Comparison of ENCODE assay signal across 8 mouse cellular contexts in genomic region chr4:109280459-109281160, GRCm38 (mm10). TPM values are rescaled to one million over a fixed set of nuclear protein-coding genes. Genes with fewer than 3 reads are reported as not detected.
DNase-seq lines count a peak whose midpoint lies in the region; ATAC-seq and TF ChIP-seq lines count a peak whose summit lies in the region.

No protein-coding gene starts in this region.

- H3K27me3 ChIP-seq in E14TG2a.4 (ENCODE audit: insufficient read depth, low read length): peaks cover 19% of the 10 kb centered on the region
- H3K27me3 ChIP-seq in heart, embryonic 11.5 days (ENCODE audit: control insufficient read depth, insufficient read depth, low read length): no peaks in the 10 kb centered on the region
- H3K27me3 ChIP-seq in spleen, adult 2 months (ENCODE audit: control insufficient read depth, insufficient read depth, low read length): no peaks in the 10 kb centered on the region

- H3K4me2 ChIP-seq in heart, embryonic 11.5 days: peak overlapping the region; percentile 59

- peaks cover 9% of the 10 kb centered on the region for H3K4me1 ChIP-seq in E14TG2a.4 (replicated peaks; ENCODE audit: low read depth, low read length)
- no peaks in the 10 kb centered on the region; the same call in 1 of the 2 replicates for H3K4me1 ChIP-seq in heart, embryonic 11.5 days (ENCODE audit: control insufficient read depth, insufficient read depth, low read length)
- H3K4me1 ChIP-seq in spleen, adult 2 months (ENCODE audit: control insufficient read depth, insufficient read depth, insufficient read length): peaks cover 10% of the 10 kb centered on the region

- peak overlapping the region; percentile 70 for H3K27ac ChIP-seq in heart, embryonic 11.5 days (ENCODE audit: low read depth, low read length)
- H3K27ac ChIP-seq in spleen, adult 2 months (ENCODE audit: insufficient read depth, low read length): peak overlapping the region; percentile 70

- H3K9ac ChIP-seq in heart, embryonic 11.5 days (ENCODE audit: low read depth, low read length): peak overlapping the region; percentile 81

- peaks cover 29% of the 10 kb centered on the region for H3K9me3 ChIP-seq in E14TG2a.4 (ENCODE audit: low read length)
- H3K9me3 ChIP-seq in heart, embryonic 11.5 days (replicated peaks; ENCODE audit: control insufficient read depth, low read length): no peaks in the 10 kb centered on the region

- peak; percentile 82 for ATAC-seq in heart, embryonic 11.5 days (replicated peaks; ENCODE audit: insufficient number of reproducible peaks, low FRiP score, low TSS enrichment)
- ATAC-seq in megakaryocyte progenitor cell, adult 5-6 weeks (replicated peaks; ENCODE audit: poor library complexity): peak; percentile 24

- peak; percentile 61 for DNase-seq in 3134 (ENCODE audit: extremely low read depth, insufficient read length, low spot score)
- peak; percentile 69 for DNase-seq in embryo, embryonic 11 days
- peak; percentile 33 to 68 for DNase-seq in kidney, postnatal 25 days
- peak in 1 of 2 experiments; percentile 30 for DNase-seq in spleen, adult 2 months (ENCODE audit: low read depth in 1 of 2, low spot score in 2 of 2)
- DNase-seq in left cerebral cortex, adult 8-10 months (ENCODE audit: low spot score in 2 of 2): no peak

- no peaks in the 10 kb centered on the region for H3K36me3 ChIP-seq in E14TG2a.4 (ENCODE audit: insufficient read depth, low read length)
- no peaks in the 10 kb centered on the region for H3K36me3 ChIP-seq in heart, embryonic 11.5 days (ENCODE audit: control insufficient read depth, insufficient read depth, low read length)
- no peaks in the 10 kb centered on the region for H3K36me3 ChIP-seq in spleen, adult 2 months (ENCODE audit: control insufficient read depth, insufficient read depth, low read length)

- TF ChIP-seq POLR2A in spleen, adult 2 months (IDR thresholded peaks at IDR 0.05; ENCODE audit: low read depth, low read length): no peak

- no peak for TF ChIP-seq CTCF in E14TG2a.4 (conservative IDR thresholded peaks at IDR 0.05; ENCODE audit: low read length)
- no peak for TF ChIP-seq CTCF in spleen, adult 2 months (IDR thresholded peaks at IDR 0.05; ENCODE audit: extremely low read depth, insufficient read depth, insufficient read length, insufficient replicate concordance)

- H3K4me3 ChIP-seq in E14TG2a.4 (replicated peaks; ENCODE audit: low read length): peak overlapping the region; percentile 85
- peak overlapping the region; percentile 81 for H3K4me3 ChIP-seq in heart, embryonic 11.5 days (ENCODE audit: low read depth, low read length)
- peak overlapping the region; percentile 86 for H3K4me3 ChIP-seq in spleen, adult 2 months (ENCODE audit: extremely low read depth, insufficient read depth, insufficient read length)

- WGBS in heart, embryonic 11.5 days (ENCODE audit: insufficient replicate concordance): under 1% methylated on average over 73 of the region's 85 CpGs
- under 1% methylated on average over 57 of the region's 85 CpGs for WGBS in spleen, adult 2 months

RNA-seq across cellular contexts. Expression of gene Eps15, which starts 0.5 kb away (rescaled TPM):
- polyA plus RNA-seq in heart, embryonic 11.5 days (2014; fragmentation: Nextera tagmentation; extraction: Ambion mirVana): 38.5 and 45.6 TPM in 2 replicates
- total RNA-seq in megakaryocyte progenitor cell, adult 5-6 weeks (2015): 57.6 and 60.4 TPM in 2 replicates
- 36.5 and 43.3 TPM in 2 replicates for total RNA-seq in megakaryocyte progenitor cell, adult 5-6 weeks (2017)
- polyA plus RNA-seq in spleen, adult 2 months (2012; rRNA removed): 5.9 and 6.5 TPM in 2 replicates
- total RNA-seq in left cerebral cortex, adult 8-10 months (2022): 100 to 1,000 TPM; 168 to 192 (median 175) TPM

RNA-seq across cellular contexts. Expression of gene Calr4, which starts 46.3 kb away (rescaled TPM):
- polyA plus RNA-seq in heart, embryonic 11.5 days (2014; fragmentation: Nextera tagmentation; extraction: Ambion mirVana): 0.23 and 0.34 TPM in 2 replicates
- 0.20 TPM in 1 of 2 replicates, not detected in the other for total RNA-seq in megakaryocyte progenitor cell, adult 5-6 weeks (2015)
- total RNA-seq in megakaryocyte progenitor cell, adult 5-6 weeks (2017): not detected in 2 replicates
- not detected in 2 replicates for polyA plus RNA-seq in spleen, adult 2 months (2012; rRNA removed)
- 1 to 10 TPM in 1 of 4 experiments, under 1 TPM in 2, not detected in 1; 0.48 to 1.1 (median 0.68) TPM for total RNA-seq in left cerebral cortex, adult 8-10 months (2022)

Comparison
In these comparisons a context has a peak if more than half of its experiments do, and no peak if none do; other contexts are left out.
1. DNase-seq: peak in 3134 (single experiment), embryo, embryonic 11 days (single experiment) and kidney, postnatal 25 days (2 of 2); none in left cerebral cortex, adult 8-10 months (0 of 2).
2. Peak in every context shown above with its lines, with median percentiles within 50 percentile points of each other: H3K4me3 ChIP-seq.